Mouse (Mus musculus) central nervous system, embryonic 11.5 days (tissue): ENCODE results near the gene Tdpoz4. TPM values are rescaled to one million over a fixed set of nuclear protein-coding genes. Genes with fewer than 3 reads are reported as not detected.

Experiments
- polyA plus RNA-seq: library from polyadenylated mRNA; depleted of rRNA; stranded (reverse); fragments of >200 nt; gene quantifications from 2 replicates; pipeline ENCODE4 v1.2.3, GENCODE M21; 2012; rRNA removed

Gene Tdpoz4
- not detected in 2 replicates for polyA plus RNA-seq

DNA sequence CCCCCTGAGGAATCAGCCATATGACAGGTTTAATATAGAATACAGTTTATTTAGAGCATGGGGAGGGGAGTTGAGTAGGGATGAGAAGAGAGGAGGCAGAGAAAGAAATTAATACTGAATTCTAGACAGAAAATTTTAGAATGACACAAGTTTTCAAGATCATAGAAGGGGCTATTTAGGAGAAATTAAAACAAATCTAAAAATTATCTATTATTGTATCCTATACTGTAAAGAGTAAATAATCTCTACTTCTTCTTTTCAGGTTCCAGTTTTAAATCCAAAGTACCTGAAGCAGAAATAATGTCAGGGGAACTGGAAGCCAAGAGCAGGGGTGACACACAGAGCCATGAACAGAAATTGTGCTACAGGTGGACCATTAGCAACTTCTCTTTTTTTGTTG, at the start of gene Tdpoz4:
Gene Tdpoz4, plus strand, starts transcription at position 301 of the 400 bp plus-strand sequence.

DNA sequence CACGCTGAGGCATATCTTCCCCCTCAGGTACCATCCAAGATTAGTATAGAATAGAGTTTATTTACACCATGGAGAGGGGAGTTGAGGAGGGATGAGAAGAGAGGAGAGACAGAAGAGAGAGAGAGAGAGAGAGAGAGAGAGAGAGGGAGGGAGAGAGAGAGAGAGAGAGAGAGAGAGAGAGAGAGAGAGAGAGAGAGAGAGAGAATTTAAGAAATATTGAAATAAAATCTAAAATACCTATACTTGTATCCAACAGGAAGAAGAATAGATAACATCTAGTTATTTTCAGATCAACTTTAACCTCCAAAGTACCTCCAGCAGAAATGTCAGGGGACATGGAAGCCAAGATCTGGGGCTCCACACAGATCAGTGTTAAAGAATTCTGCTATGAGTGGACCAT, 23.5 kb upstream of the Tdpoz4 start, which contains the start of gene Gm5773:
Gene Gm5773, plus strand, starts transcription at position 301 of the 400 bp plus-strand sequence.

DNA sequence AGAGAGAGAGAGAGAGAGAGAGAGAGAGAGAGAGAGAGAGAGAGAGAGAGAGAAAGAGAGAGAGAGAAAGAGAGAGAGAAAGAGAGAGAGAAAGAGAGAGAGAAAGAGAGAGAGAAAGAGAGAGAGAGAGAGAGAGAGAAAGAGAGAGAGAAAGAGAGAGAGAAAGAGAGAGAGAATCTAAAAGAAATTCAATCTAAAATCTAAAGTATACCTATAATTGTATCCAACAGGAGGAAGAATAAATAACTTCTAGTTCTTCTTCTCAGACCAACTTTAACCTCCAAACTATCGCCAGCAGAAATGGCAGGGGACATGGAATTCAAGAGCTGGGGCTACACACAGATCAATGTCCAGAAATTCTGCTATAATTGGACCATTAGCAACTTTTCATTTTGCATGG, 29.5 kb downstream of the Tdpoz4 start, which contains the start of gene Tdpoz3:
Gene Tdpoz3, plus strand, starts transcription at position 301 of the 400 bp plus-strand sequence.

Other genes with a start within 250 kb of the Tdpoz4 start
- gene S100a10, start 241.3 kb upstream of the Tdpoz4 start, polyA plus RNA-seq = 90.8 and 121 TPM in 2 replicates
- gene Tdpoz2, start 143.7 kb upstream of the Tdpoz4 start, polyA plus RNA-seq = not detected in 2 replicates
- gene Tdpoz1, start 120.1 kb upstream of the Tdpoz4 start, polyA plus RNA-seq = not detected in 2 replicates
- gene Gm37596, start 103.3 kb upstream of the Tdpoz4 start, polyA plus RNA-seq = not detected in 2 replicates
- gene Gm5773, start 23.4 kb upstream of the Tdpoz4 start, polyA plus RNA-seq = not detected in 2 replicates
- gene Tdpoz3, start 29.6 kb downstream of the Tdpoz4 start, polyA plus RNA-seq = not detected in 2 replicates
- not detected in 2 replicates for gene Gm9117, start 147.1 kb downstream of the Tdpoz4 start, polyA plus RNA-seq
- gene Tdpoz5, start 164.9 kb downstream of the Tdpoz4 start, polyA plus RNA-seq = not detected in 2 replicates